Mouse (Mus musculus) bone marrow macrophage, adult 2 months (primary cell): ENCODE measurements around the gene Mycbp.

Experiments used
- CTCF ChIP-seq: IDR thresholded peaks from 2 replicates; pipeline ENCODE4 v1.5.1; 2012; ENCODE audit warnings: low read depth, mild to moderate bottlenecking, low read length, moderate library complexity
- POLR2A ChIP-seq: IDR thresholded peaks from 2 replicates; pipeline ENCODE4 v1.6.1; 2012; ENCODE audit warnings: mild to moderate bottlenecking, low read depth, low read length, borderline replicate concordance

DNA sequence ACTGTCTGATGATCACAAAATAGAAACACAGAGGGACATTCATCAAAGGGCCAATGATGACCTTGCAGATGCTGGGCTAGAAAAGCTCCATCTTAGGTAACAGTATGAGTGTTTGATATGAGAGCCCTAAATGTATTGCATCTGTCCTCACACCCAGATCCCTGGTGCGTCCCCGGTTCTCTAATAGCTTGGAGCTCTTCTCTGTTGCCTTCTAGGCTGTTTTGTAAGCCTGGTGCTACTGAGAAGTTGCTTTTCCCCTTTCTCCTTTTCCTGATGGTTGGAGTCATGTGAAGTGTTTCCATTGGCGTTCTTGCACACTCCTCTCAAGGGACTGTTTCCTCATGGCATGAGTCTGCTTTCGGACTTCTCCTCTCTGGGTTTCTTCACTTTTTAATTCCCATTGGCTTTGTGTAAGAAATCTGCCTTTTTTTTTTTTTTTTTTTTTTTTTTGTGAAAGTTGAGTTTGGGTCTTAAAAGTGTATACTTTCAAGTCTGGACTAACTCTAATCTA lies 16.5 kb downstream of the Mycbp start:
- TF ChIP-seq CTCF (no peak), POLR2A (no peak)
